Mouse (Mus musculus): ENCODE data around the gene Sohlh1.

The Sohlh1 gene

GRCm38 (mm10) chr2:25847226-25847625, at the start of gene Sohlh1:
Sohlh1 (minus strand) TSS chr2:25847248.
- DNase-seq (ENCODE audit: extremely low read depth, insufficient read length, low spot score) = no peak

- DNase-seq (ENCODE audit: extremely low read depth, insufficient read length, low spot score) = no peak
Measured at GRCm38 (mm10) chr2:25892440-25892839, 45.4 kb upstream of the Sohlh1 start.

GRCm38 (mm10) chr2:25888144-25888543, 41.1 kb upstream of the Sohlh1 start:
- no peak for DNase-seq (ENCODE audit: extremely low read depth, insufficient read length, low spot score)

GRCm38 (mm10) chr2:25887226-25887625, 40.2 kb upstream of the Sohlh1 start:
- DNase-seq (ENCODE audit: extremely low read depth, insufficient read length, low spot score) = no peak

GRCm38 (mm10) chr2:25884756-25885155, 37.7 kb upstream of the Sohlh1 start:
- DNase-seq (ENCODE audit: extremely low read depth, insufficient read length, low spot score) = no peak

GRCm38 (mm10) chr2:25882276-25882675, 35.2 kb upstream of the Sohlh1 start:
- DNase-seq (ENCODE audit: extremely low read depth, insufficient read length, low spot score) = no peak

- no peak for DNase-seq (ENCODE audit: extremely low read depth, insufficient read length, low spot score)
Measured at GRCm38 (mm10) chr2:25879061-25879460, 32.0 kb upstream of the Sohlh1 start.

GRCm38 (mm10) chr2:25878516-25878915, 31.5 kb upstream of the Sohlh1 start:
- no peak for DNase-seq (ENCODE audit: extremely low read depth, insufficient read length, low spot score)

- DNase-seq (ENCODE audit: extremely low read depth, insufficient read length, low spot score) = no peak
Measured at GRCm38 (mm10) chr2:25877736-25878268, 30.8 kb upstream of the Sohlh1 start.

- DNase-seq (ENCODE audit: extremely low read depth, insufficient read length, low spot score) = no peak
Measured at GRCm38 (mm10) chr2:25877250-25877735, 30.2 kb upstream of the Sohlh1 start.

GRCm38 (mm10) chr2:25866656-25867055, 19.6 kb upstream of the Sohlh1 start:
- no peak for DNase-seq (ENCODE audit: extremely low read depth, insufficient read length, low spot score)

GRCm38 (mm10) chr2:25865412-25865811, 18.4 kb upstream of the Sohlh1 start:
- peak; percentile 39 for DNase-seq (ENCODE audit: extremely low read depth, insufficient read length, low spot score)

GRCm38 (mm10) chr2:25864230-25864629, 17.2 kb upstream of the Sohlh1 start:
- DNase-seq (ENCODE audit: extremely low read depth, insufficient read length, low spot score) = no peak

GRCm38 (mm10) chr2:25863337-25864131, 16.5 kb upstream of the Sohlh1 start, which contains the start of gene Kcnt1:
Kcnt1 (plus strand) TSS chr2:25863734.
- no peak for DNase-seq (ENCODE audit: extremely low read depth, insufficient read length, low spot score)

- DNase-seq (ENCODE audit: extremely low read depth, insufficient read length, low spot score) = no peak
Measured at GRCm38 (mm10) chr2:25862696-25863270, 15.7 kb upstream of the Sohlh1 start.

GRCm38 (mm10) chr2:25862038-25862437, 15.0 kb upstream of the Sohlh1 start:
- no peak for DNase-seq (ENCODE audit: extremely low read depth, insufficient read length, low spot score)

GRCm38 (mm10) chr2:25859891-25860290, 12.8 kb upstream of the Sohlh1 start:
- DNase-seq (ENCODE audit: extremely low read depth, insufficient read length, low spot score) = no peak

GRCm38 (mm10) chr2:25853998-25854397, 7.0 kb upstream of the Sohlh1 start:
- DNase-seq (ENCODE audit: extremely low read depth, insufficient read length, low spot score) = no peak

GRCm38 (mm10) chr2:25852626-25853025, 5.6 kb upstream of the Sohlh1 start:
- peak; percentile 48 for DNase-seq (ENCODE audit: extremely low read depth, insufficient read length, low spot score)

GRCm38 (mm10) chr2:25850330-25850729, 3.3 kb upstream of the Sohlh1 start:
- peak; percentile 33 for DNase-seq (ENCODE audit: extremely low read depth, insufficient read length, low spot score)

- DNase-seq (ENCODE audit: extremely low read depth, insufficient read length, low spot score) = no peak
Measured at GRCm38 (mm10) chr2:25846516-25846915, 532 bp downstream of the Sohlh1 start.

GRCm38 (mm10) chr2:25844097-25844496, 3.0 kb downstream of the Sohlh1 start:
- DNase-seq (ENCODE audit: extremely low read depth, insufficient read length, low spot score) = no peak

Measured in 3134 (cell line).